Mouse (Mus musculus) kidney, postnatal 0 days (tissue): Measurements from ENCODE around the gene Tsc1. TPM values are rescaled to one million over a fixed set of nuclear protein-coding genes. Genes with fewer than 3 reads are reported as not detected.
A peak's percentile ranks its signal among the peaks of the same experiment; 100 is the strongest.

Experiments used
- ATAC-seq: fragments of 200-750 bp; cut with Nextera tagmentation; replicated peaks from 2 replicates; pipeline ENCODE4 v1.8.0; 2017; ENCODE audit warnings: low read depth, moderate number of reproducible peaks, moderate TSS enrichment, moderate library complexity; ENCODE audit not compliant: low FRiP score
- DNase-seq: peaks from one replicate; pipeline ENCODE4 v3.0.0-alpha.2; 2016; ENCODE audit warnings: low spot score
- H3K27ac ChIP-seq: fragments of 300-500 bp; sonication (generic); 2 replicates; pipeline ENCODE4 v1.5.1; 2014; ENCODE audit warnings: mild to moderate bottlenecking
- H3K27me3 ChIP-seq: fragments of 300-500 bp; sonication (generic); 2 replicates; pipeline ENCODE4 v1.6.1; 2014; ENCODE audit warnings: low read length, mixed read lengths; ENCODE audit not compliant: insufficient read depth
- H3K36me3 ChIP-seq: fragments of 300-500 bp; sonication (generic); 2 replicates; pipeline ENCODE4 v1.6.1; 2014; ENCODE audit warnings: low read length, mixed read lengths; ENCODE audit not compliant: insufficient read depth
- H3K4me1 ChIP-seq: fragments of 300-500 bp; sonication (generic); replicated peaks from 2 replicates; pipeline ENCODE4 v1.6.1; 2014; ENCODE audit warnings: antibody characterized with exemption, low read length, mixed read lengths; ENCODE audit not compliant: insufficient read depth
- H3K4me2 ChIP-seq: fragments of 300-500 bp; sonication (generic); 2 replicates; pipeline ENCODE4 v1.6.1; 2014; ENCODE audit warnings: mild to moderate bottlenecking, low read length, moderate library complexity, mixed read lengths
- H3K4me3 ChIP-seq: fragments of 300-500 bp; sonication (generic); replicated peaks from 2 replicates; pipeline ENCODE4 v1.5.1; 2014; ENCODE audit warnings: low read depth, low read length
- H3K9ac ChIP-seq: fragments of 300-500 bp; sonication (generic); 2 replicates; pipeline ENCODE4 v1.6.1; 2014; ENCODE audit warnings: low read depth, low read length
- H3K9me3 ChIP-seq: fragments of 300-500 bp; sonication (generic); replicated peaks from 2 replicates; pipeline ENCODE4 v1.6.1; 2016; ENCODE audit warnings: low read length, inconsistent platforms, mixed read lengths
- CTCF ChIP-seq: IDR thresholded peaks from 2 replicates; pipeline ENCODE4 v1.5.1; 2016; ENCODE audit warnings: antibody characterized with exemption, low read depth, mild to moderate bottlenecking, moderate library complexity
- WGBS: fragments of 180-500 bp; shearing (Covaris S2); extraction: QIAGEN DNeasy Blood & Tissue Kit; methylation state at CpG from one replicate; pipeline ENCODE4 v1.1.7; 2014; 5-methylcytosine and 5-hydroxymethylcytosine counted together
- polyA plus RNA-seq: library from polyadenylated mRNA; unstranded; fragments of >200 nt; fragmentation: Nextera tagmentation; extraction: Ambion mirVana; gene quantifications from 2 replicates; pipeline ENCODE4 v1.2.1, GENCODE M21; 2015

Tsc1 gene
- polyA plus RNA-seq, 1 experiment from 2014 or later = 9.5 TPM

- no peak overlapping the region for H3K27ac ChIP-seq
- TF ChIP-seq CTCF = no peak
- no peak overlapping the region for H3K9ac ChIP-seq
- H3K4me1 ChIP-seq = no peaks in the 10 kb centered on the region
- no peak overlapping the region for H3K4me3 ChIP-seq
- no peaks in the 10 kb centered on the region for H3K27me3 ChIP-seq
- H3K4me2 ChIP-seq = no peak overlapping the region
- no peaks in the 10 kb centered on the region for H3K9me3 ChIP-seq
- ATAC-seq (no peak), DNase-seq (no peak)
- WGBS = 81% methylated on average over 7 of the region's 7 CpGs
- H3K36me3 ChIP-seq = peaks cover 60% of the 10 kb centered on the region
These were observed 44.9 kb downstream of the Tsc1 start for GRCm38 (mm10) chr2:28685895-28686294.

- Histone ChIP-seq H3K27me3 (no peaks in the 10 kb centered on the region), H3K27ac (no peak overlapping the region), H3K9ac (no peak overlapping the region), H3K4me1 (no peaks in the 10 kb centered on the region), H3K4me2 (no peak overlapping the region), H3K4me3 (no peak overlapping the region), H3K36me3 (peaks cover 37% of the 10 kb centered on the region), H3K9me3 (no peaks in the 10 kb centered on the region)
- 36% methylated on average over 3 of the region's 3 CpGs for WGBS
- DNase-seq (peak; percentile 69), ATAC-seq (no peak)
- TF ChIP-seq CTCF = peak; percentile 82
These were observed 47.4 kb downstream of the Tsc1 start for GRCm38 (mm10) chr2:28688431-28688830.

GRCm38 (mm10) chr2:28692692-28693091 lies 51.7 kb downstream of the Tsc1 start:
- 78% methylated on average over 9 of the region's 9 CpGs for WGBS
- no peak for ATAC-seq
- H3K36me3 ChIP-seq = peaks cover 4% of the 10 kb centered on the region; the same call in 1 of the 2 replicates

GRCm38 (mm10) chr2:28698566-28698965 lies 57.5 kb downstream of the Tsc1 start:
- no peak overlapping the region for H3K4me3 ChIP-seq
- H3K9me3 ChIP-seq = no peaks in the 10 kb centered on the region
- no peak overlapping the region for H3K4me2 ChIP-seq
- H3K9ac ChIP-seq = no peak overlapping the region
- H3K27me3 ChIP-seq = no peaks in the 10 kb centered on the region
- peaks cover 8% of the 10 kb centered on the region; the same call in 1 of the 2 replicates for H3K4me1 ChIP-seq
- TF ChIP-seq CTCF = no peak
- ATAC-seq (no peak), DNase-seq (no peak)
- H3K36me3 ChIP-seq = no peaks in the 10 kb centered on the region
- no peak overlapping the region for H3K27ac ChIP-seq
- 67% methylated on average over 5 of the region's 5 CpGs for WGBS

More at GRCm38 (mm10) chr2:28692692-28693091, 51.7 kb downstream of the Tsc1 start:
- H3K27ac ChIP-seq = no peak overlapping the region
- H3K9ac ChIP-seq = no peak overlapping the region
- no peaks in the 10 kb centered on the region for H3K27me3 ChIP-seq
- H3K9me3 ChIP-seq = no peaks in the 10 kb centered on the region
- no peak for TF ChIP-seq CTCF
- no peak overlapping the region for H3K4me2 ChIP-seq
- no peaks in the 10 kb centered on the region for H3K4me1 ChIP-seq
- no peak overlapping the region for H3K4me3 ChIP-seq
- DNase-seq = no peak

GRCm38 (mm10) chr2:28699361-28700335 lies 58.6 kb downstream of the Tsc1 start, which contains the start of the genes Spaca9 and Ak8:
Gene Spaca9 (minus strand): TSS chr2:28699727.
Gene Ak8 (plus strand): TSS chr2:28700164.
- WGBS = under 1% methylated on average over 53 of the region's 53 CpGs
- ATAC-seq = peak; percentile 84
- no peak for TF ChIP-seq CTCF
- H3K27me3 ChIP-seq = no peaks in the 10 kb centered on the region
- peaks cover 8% of the 10 kb centered on the region; the same call in 1 of the 2 replicates for H3K4me1 ChIP-seq
- H3K9ac ChIP-seq = peak within 1 kb of the TSS; percentile 66
- H3K4me2 ChIP-seq = peak within 1 kb of the TSS; percentile 95
- H3K36me3 ChIP-seq = no peaks in the 10 kb centered on the region
- DNase-seq = peak; percentile 89
- peak within 1 kb of the TSS; percentile 57 for H3K27ac ChIP-seq
- H3K9me3 ChIP-seq = no peaks in the 10 kb centered on the region
- H3K4me3 ChIP-seq = peak within 1 kb of the TSS; percentile 68

- Histone ChIP-seq H3K9me3 (no peaks in the 10 kb centered on the region), H3K4me2 (no peak overlapping the region), H3K4me1 (peaks cover 8% of the 10 kb centered on the region; the same call in 1 of the 2 replicates), H3K27me3 (no peaks in the 10 kb centered on the region), H3K9ac (no peak overlapping the region), H3K27ac (no peak overlapping the region), H3K36me3 (no peaks in the 10 kb centered on the region), H3K4me3 (no peak overlapping the region)
- DNase-seq (no peak), ATAC-seq (no peak)
- TF ChIP-seq CTCF = no peak
- 76% methylated on average over 8 of the region's 8 CpGs for WGBS
These were observed 60.7 kb downstream of the Tsc1 start for GRCm38 (mm10) chr2:28701646-28702262.
